Mouse (Mus musculus): Measurements from ENCODE around the gene Pmp22.

Gene Pmp22

GRCm38 (mm10) chr11:63160926-63161325 lies 32.1 kb downstream of the Pmp22 start:
- no peak for DNase-seq (ENCODE audit: extremely low spot score, low read depth, low spot score)

GRCm38 (mm10) chr11:63162806-63163205 lies 34.0 kb downstream of the Pmp22 start:
- no peak for DNase-seq (ENCODE audit: extremely low spot score, low read depth, low spot score)

GRCm38 (mm10) chr11:63163550-63163949 lies 34.8 kb downstream of the Pmp22 start:
- no peak for DNase-seq (ENCODE audit: extremely low spot score, low read depth, low spot score)

GRCm38 (mm10) chr11:63163986-63164682 lies 35.4 kb downstream of the Pmp22 start:
- DNase-seq (ENCODE audit: extremely low spot score, low read depth, low spot score) = no peak

- DNase-seq (ENCODE audit: extremely low spot score, low read depth, low spot score) = no peak
Observed at GRCm38 (mm10) chr11:63164756-63165484, 36.1 kb downstream of the Pmp22 start.

- DNase-seq (ENCODE audit: extremely low spot score, low read depth, low spot score) = no peak
Observed at GRCm38 (mm10) chr11:63167826-63168225, 39.0 kb downstream of the Pmp22 start.

- DNase-seq (ENCODE audit: extremely low spot score, low read depth, low spot score) = no peak
Observed at GRCm38 (mm10) chr11:63168551-63169258, 39.9 kb downstream of the Pmp22 start.

GRCm38 (mm10) chr11:63171977-63172376 lies 43.2 kb downstream of the Pmp22 start:
- no peak for DNase-seq (ENCODE audit: extremely low spot score, low read depth, low spot score)

- DNase-seq (ENCODE audit: extremely low spot score, low read depth, low spot score) = no peak
Observed at GRCm38 (mm10) chr11:63173604-63174003, 44.8 kb downstream of the Pmp22 start.

GRCm38 (mm10) chr11:63175302-63175701 lies 46.5 kb downstream of the Pmp22 start:
- no peak for DNase-seq (ENCODE audit: extremely low spot score, low read depth, low spot score)

- no peak for DNase-seq (ENCODE audit: extremely low spot score, low read depth, low spot score)
Observed at GRCm38 (mm10) chr11:63176416-63176815, 47.6 kb downstream of the Pmp22 start.

GRCm38 (mm10) chr11:63180262-63181101 lies 51.7 kb downstream of the Pmp22 start:
- no peak for DNase-seq (ENCODE audit: extremely low spot score, low read depth, low spot score)

- DNase-seq (ENCODE audit: extremely low spot score, low read depth, low spot score) = no peak
Observed at GRCm38 (mm10) chr11:63188803-63189202, 60.0 kb downstream of the Pmp22 start.

GRCm38 (mm10) chr11:63198070-63198469 lies 69.3 kb downstream of the Pmp22 start:
- no peak for DNase-seq (ENCODE audit: extremely low spot score, low read depth, low spot score)

- DNase-seq (ENCODE audit: extremely low spot score, low read depth, low spot score) = no peak
Observed at GRCm38 (mm10) chr11:63201989-63202535, 73.3 kb downstream of the Pmp22 start.
